Comparison of ENCODE assay signal across 7 mouse cellular contexts in the genomic region with DNA sequence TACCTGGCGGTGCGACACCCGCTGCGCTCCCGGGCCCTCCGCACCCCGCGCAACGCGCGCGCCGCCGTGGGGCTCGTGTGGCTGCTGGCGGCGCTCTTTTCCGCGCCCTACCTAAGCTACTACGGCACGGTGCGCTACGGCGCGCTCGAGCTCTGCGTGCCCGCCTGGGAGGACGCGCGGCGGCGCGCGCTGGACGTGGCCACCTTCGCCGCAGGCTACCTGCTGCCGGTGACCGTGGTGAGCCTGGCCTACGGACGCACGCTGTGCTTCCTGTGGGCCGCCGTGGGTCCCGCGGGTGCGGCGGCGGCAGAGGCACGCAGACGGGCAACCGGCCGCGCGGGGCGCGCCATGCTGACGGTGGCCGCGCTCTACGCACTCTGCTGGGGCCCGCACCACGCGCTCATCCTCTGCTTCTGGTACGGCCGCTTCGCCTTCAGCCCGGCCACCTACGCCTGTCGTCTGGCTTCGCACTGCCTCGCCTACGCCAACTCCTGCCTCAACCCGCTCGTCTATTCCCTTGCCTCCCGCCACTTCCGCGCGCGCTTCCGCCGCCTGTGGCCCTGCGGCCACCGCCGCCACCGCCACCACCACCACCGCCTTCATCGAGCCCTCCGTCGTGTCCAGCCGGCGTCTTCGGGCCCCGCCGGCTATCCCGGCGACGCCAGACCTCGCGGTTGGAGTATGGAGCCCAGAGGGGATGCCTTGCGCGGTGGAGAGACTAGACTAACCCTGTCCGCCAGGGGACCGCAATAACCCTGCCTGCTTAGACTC. TPM values are rescaled to one million over a fixed set of nuclear protein-coding genes. Genes with fewer than 3 reads are reported as not detected.
A peak's percentile ranks its signal among the peaks of the same experiment; 100 is the strongest.
DNase-seq lines count a peak whose midpoint lies in the region; ATAC-seq lines count a peak whose summit lies in the region.

No protein-coding gene starts in this region.

- no peaks in the 10 kb centered on the region for H3K36me3 ChIP-seq in forebrain, embryonic 11.5 days (ENCODE audit: control insufficient read depth, insufficient read depth, low read length)
- no peaks in the 10 kb centered on the region for H3K36me3 ChIP-seq in neural tube, embryonic 13.5 days

- DNase-seq in layer of hippocampus, postnatal 10 days (ENCODE audit: low spot score in 2 of 2): peak; percentile 38 to 47
- DNase-seq in layer of hippocampus, adult 8-10 months (ENCODE audit: low spot score in 2 of 2): no peak
- peak; percentile 68 to 71 for DNase-seq in cerebellum, postnatal 25 days
- no peak for DNase-seq in forebrain, embryonic 11.5 days (ENCODE audit: low spot score)
- peak; percentile 66 to 68 for DNase-seq in left cerebral cortex, postnatal 25 days (ENCODE audit: low spot score in 2 of 2)
- no peak for DNase-seq in c-Kit-positive CD71-positive TER-119-positive erythroid progenitor cells, embryonic 14.5 days (ENCODE audit: low spot score)

- peak overlapping the region; percentile 39 for H3K9ac ChIP-seq in forebrain, embryonic 11.5 days (ENCODE audit: low read length)
- peak overlapping the region; percentile 69 for H3K9ac ChIP-seq in neural tube, embryonic 13.5 days

- H3K4me1 ChIP-seq in forebrain, embryonic 11.5 days (replicated peaks; ENCODE audit: control insufficient read depth, insufficient read depth, low read length): peaks cover 16% of the 10 kb centered on the region
- H3K4me1 ChIP-seq in neural tube, embryonic 13.5 days (replicated peaks): peaks cover 49% of the 10 kb centered on the region

- under 1% methylated on average over 100 of the region's 105 CpGs for WGBS in forebrain, embryonic 11.5 days
- WGBS in neural tube, embryonic 13.5 days: under 1% methylated on average over 103 of the region's 105 CpGs

- no peak for ATAC-seq in forebrain, embryonic 11.5 days (replicated peaks; ENCODE audit: low FRiP score)
- ATAC-seq in neural tube, embryonic 13.5 days (ENCODE audit: low read depth): peak; percentile 27; the same call in 1 of the 2 replicates

- H3K4me3 ChIP-seq in forebrain, embryonic 11.5 days (ENCODE audit: low read depth, low read length): peak overlapping the region; percentile 42
- H3K4me3 ChIP-seq in neural tube, embryonic 13.5 days: peak overlapping the region; percentile 55

- no peaks in the 10 kb centered on the region for H3K9me3 ChIP-seq in forebrain, embryonic 11.5 days (ENCODE audit: control insufficient read depth, low read length)
- H3K9me3 ChIP-seq in neural tube, embryonic 13.5 days: no peaks in the 10 kb centered on the region

- H3K4me2 ChIP-seq in forebrain, embryonic 11.5 days (ENCODE audit: low read depth, low read length, severe bottlenecking): peak overlapping the region; percentile 86
- H3K4me2 ChIP-seq in neural tube, embryonic 13.5 days: peak overlapping the region; percentile 86

- H3K27ac ChIP-seq in forebrain, embryonic 11.5 days (ENCODE audit: low read depth, low read length): no peak overlapping the region
- 0 out of 2 replicates have a peak overlapping the region, but pooled peaks have one; percentile 23 for H3K27ac ChIP-seq in neural tube, embryonic 13.5 days (replicated peaks)

- peaks cover 40% of the 10 kb centered on the region for H3K27me3 ChIP-seq in forebrain, embryonic 11.5 days (ENCODE audit: control insufficient read depth, insufficient read depth, low read length)
- H3K27me3 ChIP-seq in neural tube, embryonic 13.5 days: peaks cover 50% of the 10 kb centered on the region

- intact Hi-C loops in left cerebral cortex, postnatal 25 days (cut with DNase I): no loop called here

RNA-seq across cellular contexts. Expression of a gene that starts 1.2 kb away (rescaled TPM):
- total RNA-seq in layer of hippocampus, postnatal 10 days (2021): under 1 TPM; 0.33 to 0.48 TPM
- total RNA-seq in layer of hippocampus, adult 8-10 months (2022): 1 to 10 TPM in 1 of 4 experiments, under 1 TPM in 1, not detected in 2; 0.81 to 1.0 TPM
- not detected in 2 replicates for polyA plus RNA-seq in forebrain, embryonic 11.5 days (2014; fragmentation: Nextera tagmentation; extraction: Ambion mirVana)
- under 1 TPM; 0.53 to 0.55 TPM for total RNA-seq in left cerebral cortex, postnatal 25 days (2021)
- not detected in 2 replicates for polyA plus RNA-seq in neural tube, embryonic 13.5 days (2015; fragmentation: Nextera tagmentation; extraction: Ambion mirVana)

RNA-seq across cellular contexts. Expression of a gene that starts 14.7 kb away (rescaled TPM):
- total RNA-seq in layer of hippocampus, postnatal 10 days (2021): 10 to 100 TPM; 80.6 to 80.7 TPM
- total RNA-seq in layer of hippocampus, adult 8-10 months (2022): 10 to 100 TPM; 73.6 to 88.0 (median 81.8) TPM
- 349 and 396 TPM in 2 replicates for polyA plus RNA-seq in forebrain, embryonic 11.5 days (2014; fragmentation: Nextera tagmentation; extraction: Ambion mirVana)
- 10 to 100 TPM; 91.8 to 96.6 TPM for total RNA-seq in left cerebral cortex, postnatal 25 days (2021)
- polyA plus RNA-seq in neural tube, embryonic 13.5 days (2015; fragmentation: Nextera tagmentation; extraction: Ambion mirVana): 275 and 287 TPM in 2 replicates

RNA-seq across cellular contexts. Expression of a gene that starts 19.8 kb away (rescaled TPM):
- 10 to 100 TPM; 19.5 to 22.2 TPM for total RNA-seq in layer of hippocampus, postnatal 10 days (2021)
- total RNA-seq in layer of hippocampus, adult 8-10 months (2022): 10 to 100 TPM; 17.3 to 23.9 (median 18.2) TPM
- 61.6 and 67.1 TPM in 2 replicates for polyA plus RNA-seq in forebrain, embryonic 11.5 days (2014; fragmentation: Nextera tagmentation; extraction: Ambion mirVana)
- total RNA-seq in left cerebral cortex, postnatal 25 days (2021): 10 to 100 TPM; 19.1 to 21.1 TPM
- 46.5 and 52.9 TPM in 2 replicates for polyA plus RNA-seq in neural tube, embryonic 13.5 days (2015; fragmentation: Nextera tagmentation; extraction: Ambion mirVana)

RNA-seq across cellular contexts. Expression of a gene that starts 32.1 kb away (rescaled TPM):
- 100 to 1,000 TPM in 1 of 2 experiments, 10 to 100 TPM in 1; 94.6 to 102 TPM for total RNA-seq in layer of hippocampus, postnatal 10 days (2021)
- total RNA-seq in layer of hippocampus, adult 8-10 months (2022): 10 to 100 TPM; 76.9 to 82.0 (median 77.9) TPM
- 245 and 254 TPM in 2 replicates for polyA plus RNA-seq in forebrain, embryonic 11.5 days (2014; fragmentation: Nextera tagmentation; extraction: Ambion mirVana)
- total RNA-seq in left cerebral cortex, postnatal 25 days (2021): 10 to 100 TPM; 66.3 to 69.3 TPM
- 185 and 196 TPM in 2 replicates for polyA plus RNA-seq in neural tube, embryonic 13.5 days (2015; fragmentation: Nextera tagmentation; extraction: Ambion mirVana)

Comparison
In these comparisons a context has a peak if more than half of its experiments do, and no peak if none do; other contexts are left out.
1. DNase-seq: peak in layer of hippocampus, postnatal 10 days (2 of 2), cerebellum, postnatal 25 days (2 of 2) and left cerebral cortex, postnatal 25 days (2 of 2); none in layer of hippocampus, adult 8-10 months (0 of 2), forebrain, embryonic 11.5 days (single experiment) and c-Kit-positive CD71-positive TER-119-positive erythroid progenitor cells, embryonic 14.5 days (single experiment).